Mouse (Mus musculus) liver (tissue): ENCODE data around the gene Gm38431.

ENCODE experiments used
- DNase-seq: peaks from one replicate; pipeline ENCODE4 v3.0.0-alpha.2; 2020; ENCODE audit warnings: mixed read lengths

Gene Gm38431

DNA sequence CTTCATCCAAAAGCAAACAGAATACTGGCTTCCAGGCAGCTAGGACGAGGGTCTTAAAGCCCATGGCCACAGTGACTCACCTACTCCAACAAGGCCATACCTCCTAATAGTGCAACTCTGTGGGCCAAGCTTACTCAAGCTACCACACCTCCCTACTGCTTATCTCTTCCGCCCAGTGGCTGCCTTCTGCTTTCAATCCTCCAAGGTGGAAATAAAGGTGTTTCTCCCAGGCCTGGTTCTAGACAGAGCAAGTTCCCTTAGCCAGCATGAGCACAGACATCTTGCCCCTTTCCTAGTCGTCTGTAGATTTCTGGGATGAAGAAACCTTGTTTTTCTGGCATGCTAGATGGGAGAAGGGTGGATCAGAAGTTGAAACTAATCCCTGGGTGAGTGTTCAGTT, 52.0 kb downstream of the Gm38431 start:
- DNase-seq: peak; percentile 51

DNA sequence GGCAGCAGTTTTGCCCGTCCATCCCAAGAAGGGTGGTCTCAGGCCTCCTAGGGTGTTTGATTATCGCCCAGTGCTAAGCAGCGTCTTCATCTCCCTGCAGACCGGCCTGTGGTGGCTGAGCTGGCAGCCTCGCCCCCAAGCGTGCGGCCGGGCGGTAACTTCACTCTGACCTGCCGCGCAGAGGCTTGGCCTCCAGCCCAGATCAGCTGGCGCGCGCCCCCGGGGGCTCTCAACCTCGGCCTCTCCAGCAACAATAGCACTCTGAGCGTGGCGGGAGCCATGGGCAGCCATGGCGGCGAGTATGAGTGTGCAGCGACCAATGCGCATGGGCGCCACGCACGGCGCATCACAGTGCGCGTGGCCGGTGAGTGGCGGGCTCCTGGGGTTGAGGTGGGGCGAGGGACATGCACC, 54.3 kb downstream of the Gm38431 start:
- no peak for DNase-seq

DNA sequence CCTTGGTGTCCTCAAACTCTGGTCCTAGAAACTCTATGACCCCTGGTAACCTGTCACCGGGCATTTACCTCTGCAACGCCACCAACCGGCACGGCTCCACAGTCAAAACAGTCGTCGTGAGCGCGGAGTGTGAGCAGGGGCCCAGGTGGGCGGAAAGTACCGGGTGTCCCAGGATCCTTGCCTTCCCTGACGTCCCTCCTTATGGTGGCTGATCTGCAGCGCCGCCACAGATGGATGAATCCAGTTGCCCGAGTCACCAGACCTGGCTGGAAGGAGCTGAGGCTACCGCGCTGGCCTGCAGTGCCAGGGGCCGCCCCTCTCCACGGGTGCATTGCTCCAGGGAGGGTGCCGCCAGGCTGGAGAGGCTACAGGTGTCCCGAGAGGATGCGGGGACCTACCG, 55.1 kb downstream of the Gm38431 start:
- DNase-seq: no peak

DNA sequence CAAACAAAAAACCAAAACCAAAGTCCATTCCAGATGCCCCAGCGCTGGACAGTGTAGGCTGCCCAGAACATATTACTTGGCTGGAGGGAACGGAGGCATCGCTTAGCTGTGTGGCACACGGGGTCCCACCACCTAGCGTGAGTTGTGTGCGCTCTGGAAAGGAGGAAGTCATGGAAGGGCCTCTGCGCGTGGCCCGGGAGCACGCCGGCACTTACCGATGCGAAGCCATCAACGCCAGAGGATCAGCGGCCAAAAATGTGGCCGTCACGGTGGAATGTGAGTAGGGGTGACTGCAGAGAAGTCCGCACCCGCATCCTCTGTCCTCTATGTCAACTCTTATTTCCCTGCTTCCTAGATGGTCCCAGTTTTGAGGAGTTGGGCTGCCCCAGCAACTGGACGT, 55.6 kb downstream of the Gm38431 start:
- DNase-seq: no peak

DNA sequence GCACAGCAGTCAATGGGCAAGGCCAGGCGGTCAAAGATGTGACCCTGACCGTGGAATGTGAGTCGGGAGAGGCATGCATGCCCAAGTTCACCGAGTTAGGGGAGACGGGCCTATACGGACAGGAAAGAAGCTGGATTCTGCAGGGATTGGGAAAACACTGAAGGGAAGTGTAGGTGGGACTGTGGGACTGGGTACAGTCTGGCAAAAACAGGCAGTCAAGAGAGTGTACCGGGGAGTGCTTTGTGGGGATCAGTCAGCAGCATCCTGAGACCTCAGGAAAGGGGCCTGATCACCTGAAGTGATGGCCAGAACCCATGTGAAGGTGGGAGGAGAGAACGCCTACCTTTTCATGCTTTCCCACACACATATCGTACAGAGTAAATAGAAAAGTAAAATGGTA, 56.2 kb downstream of the Gm38431 start:
- no peak for DNase-seq

DNA sequence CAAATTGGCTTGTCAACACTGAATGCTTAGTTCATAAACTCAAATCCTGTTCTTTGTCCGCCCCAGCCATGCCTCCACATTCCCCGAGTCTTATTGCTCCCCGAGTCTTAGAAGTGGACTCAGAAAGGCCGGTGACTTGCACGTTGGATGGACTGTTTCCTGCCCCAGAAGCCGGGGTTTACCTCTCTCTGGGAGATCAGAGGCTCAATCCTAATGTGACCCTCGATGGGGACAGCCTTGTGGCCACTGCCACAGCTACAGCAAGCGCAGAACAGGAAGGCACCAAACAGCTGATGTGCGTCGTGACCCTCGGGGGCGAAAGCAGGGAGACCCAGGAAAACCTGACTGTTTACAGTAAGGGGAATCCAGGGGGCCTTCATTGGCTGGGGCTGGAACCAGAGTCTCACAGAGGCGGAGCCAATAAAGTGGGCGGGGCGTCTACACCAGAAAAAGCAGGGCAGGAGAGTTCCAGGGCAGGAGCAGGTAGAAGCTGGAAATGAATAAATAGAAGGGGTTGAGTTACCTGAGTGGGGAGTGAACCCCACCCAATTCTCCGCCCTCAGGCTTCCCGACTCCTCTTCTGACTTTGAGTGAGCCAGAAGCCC, 57.2 kb downstream of the Gm38431 start:
- peak; percentile 62 for DNase-seq

DNA sequence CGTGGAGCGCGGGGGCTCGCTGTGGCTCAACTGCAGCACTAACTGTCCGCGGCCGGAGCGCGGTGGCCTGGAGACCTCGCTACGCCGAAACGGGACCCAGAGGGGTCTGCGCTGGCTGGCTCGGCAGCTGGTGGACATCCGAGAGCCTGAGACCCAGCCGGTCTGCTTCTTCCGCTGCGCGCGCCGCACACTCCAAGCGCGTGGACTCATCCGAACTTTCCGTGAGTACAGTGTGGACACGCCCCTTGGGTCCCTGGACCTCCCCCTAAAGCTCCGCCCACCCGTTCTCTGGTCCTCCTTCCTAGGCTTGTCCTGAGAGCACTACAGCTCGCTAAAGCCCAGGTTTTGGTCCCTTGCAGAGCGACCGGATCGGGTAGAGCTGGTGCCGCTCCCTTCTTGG, 58.7 kb downstream of the Gm38431 start:
- DNase-seq: peak; percentile 94

DNA sequence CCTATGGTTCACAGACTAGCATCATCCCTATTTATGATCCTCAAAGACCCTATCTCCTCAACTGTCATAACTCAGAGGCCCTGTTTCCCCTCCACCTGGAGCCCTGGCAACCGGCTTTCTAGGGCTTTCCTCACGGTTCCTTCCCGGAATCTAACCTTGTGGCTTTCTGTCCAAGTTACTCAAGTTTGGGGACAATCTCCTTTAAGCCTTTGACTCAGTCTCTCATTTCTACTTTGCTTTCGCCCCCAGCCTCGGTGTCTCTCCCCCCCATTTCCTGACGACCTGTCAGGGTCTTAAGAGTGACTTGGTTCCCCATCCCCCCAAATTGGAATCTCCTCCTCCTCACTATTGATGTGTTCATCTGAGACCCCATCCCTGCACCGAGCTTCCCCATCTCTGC, 59.3 kb downstream of the Gm38431 start:
- no peak for DNase-seq

DNA sequence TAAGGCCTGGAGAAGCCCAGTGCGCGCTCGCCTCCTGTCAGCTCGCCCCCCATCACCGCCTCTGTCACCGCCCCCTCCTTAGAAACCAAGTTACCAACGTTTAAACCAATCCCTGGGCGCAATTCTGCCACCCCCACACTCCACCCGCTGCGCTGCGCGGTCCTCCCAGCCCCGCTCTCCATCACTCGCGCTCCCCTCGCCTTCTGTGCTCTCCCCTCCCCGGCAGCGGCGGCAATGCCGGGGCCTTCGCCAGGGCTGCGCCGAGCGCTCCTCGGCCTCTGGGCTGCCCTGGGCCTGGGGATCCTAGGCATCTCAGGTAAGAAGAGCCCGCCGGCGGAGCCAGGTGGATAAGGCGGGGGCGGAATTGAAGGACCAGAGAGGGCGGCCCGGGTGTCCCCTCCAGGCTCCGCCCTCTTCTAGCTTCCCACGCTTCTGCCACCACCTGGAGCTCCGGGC, 59.9 kb downstream of the Gm38431 start, which contains the start of gene Icam5:
Icam5 (plus strand) TSS at position 178 of the 456 bp plus-strand sequence.
- peak; percentile 65 for DNase-seq

DNA sequence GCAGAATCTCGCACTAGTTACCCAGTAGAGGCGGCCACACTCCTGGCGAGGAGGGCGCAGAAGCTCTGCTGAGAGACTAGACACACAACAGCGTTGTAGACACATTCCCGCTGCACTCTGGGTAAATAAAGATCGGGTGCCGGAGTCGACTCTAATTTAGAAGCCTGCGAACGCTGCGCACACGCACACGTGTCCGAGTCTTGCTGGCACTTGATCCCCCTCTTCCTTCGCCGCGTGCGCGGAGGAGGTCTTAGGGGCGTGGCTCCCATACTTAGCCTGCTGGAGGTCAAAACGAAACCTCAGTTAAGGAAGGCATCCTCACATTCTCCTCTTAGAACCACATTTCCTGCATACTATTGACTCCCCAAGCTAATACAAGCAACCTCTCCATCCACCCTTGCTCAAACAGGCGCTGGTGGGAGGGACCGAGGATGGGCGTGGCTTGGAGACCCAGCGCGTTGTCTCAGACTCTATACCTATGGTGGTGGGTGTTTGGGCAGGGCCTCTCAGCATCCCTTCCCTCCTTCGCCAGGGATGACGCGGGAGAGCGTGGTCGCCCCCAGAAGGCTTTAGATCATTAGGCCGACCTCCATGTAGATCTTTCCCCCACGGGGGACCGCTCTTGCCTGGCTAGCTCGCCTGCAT, 60.4 kb downstream of the Gm38431 start:
- peak; percentile 75 for DNase-seq

DNA sequence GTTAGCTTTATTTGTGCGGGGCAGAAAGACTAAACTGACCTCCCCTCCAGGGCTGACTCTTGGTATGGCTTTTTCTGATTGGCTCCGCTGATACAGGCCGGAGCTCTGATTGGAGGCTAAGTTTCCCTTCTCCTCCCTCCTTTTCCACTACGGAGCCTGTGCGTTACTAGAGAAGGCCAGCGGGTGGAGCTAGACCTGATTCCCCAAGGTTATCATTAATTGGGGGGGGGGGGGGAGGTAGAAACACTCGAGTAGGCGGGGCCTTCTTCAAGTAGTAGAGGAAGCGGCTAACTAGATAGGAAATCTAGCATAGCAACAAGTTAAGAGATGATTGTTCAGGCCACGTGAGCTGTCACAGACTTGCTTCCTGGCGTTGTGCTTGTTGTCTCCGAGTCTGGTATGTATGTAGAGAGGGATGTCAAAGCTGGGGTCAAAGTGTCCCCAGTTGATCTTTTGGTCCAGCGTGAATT, 61.0 kb downstream of the Gm38431 start:
- peak; percentile 94 for DNase-seq

DNA sequence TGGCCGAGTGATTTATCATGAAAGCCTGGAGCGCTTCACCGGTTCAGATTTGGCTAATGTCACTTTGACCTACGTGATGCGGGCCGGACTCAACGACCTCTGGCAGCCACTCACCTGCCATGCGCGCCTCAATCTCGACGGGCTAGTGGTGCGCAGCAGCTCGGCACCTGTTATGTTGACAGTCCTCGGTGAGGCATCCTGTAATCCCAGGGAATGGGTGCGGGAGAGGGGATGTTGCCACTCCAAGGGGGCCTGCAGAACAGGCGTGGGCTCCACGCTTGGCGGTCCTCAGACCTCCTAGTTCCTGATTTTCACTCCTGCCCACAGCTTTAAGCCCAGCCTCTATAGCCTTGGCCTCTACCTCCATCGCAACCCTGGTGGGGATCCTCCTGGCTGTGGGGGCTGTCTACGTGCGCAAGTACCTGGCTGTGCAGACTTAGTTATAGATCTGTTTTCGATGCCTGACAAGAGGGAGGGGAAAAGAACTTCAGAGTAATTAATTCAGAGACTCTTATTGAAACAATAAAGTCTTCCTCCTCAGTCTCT, 61.7 kb downstream of the Gm38431 start:
- DNase-seq: peak; percentile 61

DNA sequence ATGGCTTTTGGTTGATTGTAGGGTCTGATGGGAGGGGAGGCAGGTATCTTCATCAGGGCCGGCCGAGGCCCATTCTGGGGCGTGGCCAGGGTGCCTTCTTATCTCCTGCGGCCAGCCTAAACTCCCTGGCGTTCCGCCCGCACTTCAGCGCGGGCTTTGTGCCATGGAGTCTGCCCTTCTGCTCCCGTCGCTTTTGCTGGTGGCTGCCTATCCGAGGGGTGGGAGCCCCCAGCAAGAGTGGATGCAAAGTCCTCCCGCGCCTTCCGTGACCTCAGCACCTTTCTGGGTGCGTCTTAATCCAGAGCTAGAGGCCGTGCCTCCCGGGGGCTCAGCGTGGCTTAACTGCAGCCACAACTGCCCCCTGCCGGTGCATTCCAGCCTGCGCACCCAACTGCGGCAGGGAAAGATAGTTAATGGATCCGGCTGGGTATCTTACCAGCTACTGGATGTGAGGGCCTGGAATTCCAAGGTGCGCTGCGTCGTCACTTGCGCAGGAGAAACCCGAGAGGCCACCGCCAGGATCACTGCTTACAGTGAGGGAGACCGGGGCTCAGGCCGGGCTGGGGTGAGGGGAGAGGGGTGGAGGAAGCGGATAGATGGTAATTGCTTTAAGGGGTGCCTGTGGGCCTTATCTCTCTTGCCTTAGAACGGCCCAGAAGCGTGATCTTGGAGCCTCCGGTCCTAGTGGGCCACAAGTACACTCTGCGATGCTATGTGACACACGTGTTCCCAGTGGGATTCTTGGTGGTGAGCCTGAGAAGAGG, 62.3 kb downstream of the Gm38431 start, which contains the start of gene Icam4:
Icam4 (plus strand) TSS at position 83 of the 764 bp plus-strand sequence.
- peak; percentile 95 for DNase-seq

DNA sequence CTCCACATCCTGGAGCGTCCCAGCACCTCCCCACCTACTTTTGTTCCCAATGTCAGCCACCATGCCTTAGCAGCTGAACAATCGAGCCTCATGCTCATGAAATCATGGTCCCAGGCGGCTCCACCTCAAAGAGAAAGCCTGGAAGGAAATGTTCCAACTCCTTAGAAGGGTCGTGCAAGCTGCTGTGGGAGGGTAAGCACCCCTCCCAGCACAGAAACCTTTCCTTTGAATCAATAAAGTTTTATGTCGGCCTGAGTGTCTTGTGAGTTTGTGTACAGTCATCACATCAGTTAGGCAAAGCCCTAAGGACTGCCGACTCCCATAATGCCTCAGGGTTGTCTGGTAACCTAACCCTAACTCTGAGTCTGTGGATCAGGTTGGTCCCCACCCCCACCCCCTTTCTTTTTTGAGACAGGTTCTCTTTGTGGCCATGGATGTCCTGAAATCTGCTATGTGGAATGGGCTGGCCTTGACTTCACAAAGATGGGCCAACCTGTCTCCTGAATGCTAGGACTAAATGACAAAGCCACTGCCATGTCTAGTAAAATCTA, 63.2 kb downstream of the Gm38431 start:
- no peak for DNase-seq

DNA sequence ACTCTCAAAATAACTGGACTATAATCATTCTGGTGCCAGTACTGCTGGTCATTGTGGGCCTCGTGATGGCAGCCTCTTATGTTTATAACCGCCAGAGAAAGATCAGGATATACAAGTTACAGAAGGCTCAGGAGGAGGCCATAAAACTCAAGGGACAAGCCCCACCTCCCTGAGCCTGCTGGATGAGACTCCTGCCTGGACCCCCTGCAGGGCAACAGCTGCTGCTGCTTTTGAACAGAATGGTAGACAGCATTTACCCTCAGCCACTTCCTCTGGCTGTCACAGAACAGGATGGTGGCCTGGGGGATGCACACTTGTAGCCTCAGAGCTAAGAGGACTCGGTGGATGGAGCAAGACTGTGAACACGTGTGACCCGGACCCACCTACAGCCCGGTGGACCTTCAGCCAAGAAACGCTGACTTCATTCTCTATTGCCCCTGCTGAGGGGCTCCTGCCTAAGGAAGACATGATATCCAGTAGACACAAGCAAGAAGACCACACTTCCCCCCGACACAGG, 64.0 kb downstream of the Gm38431 start:
- no peak for DNase-seq

DNA sequence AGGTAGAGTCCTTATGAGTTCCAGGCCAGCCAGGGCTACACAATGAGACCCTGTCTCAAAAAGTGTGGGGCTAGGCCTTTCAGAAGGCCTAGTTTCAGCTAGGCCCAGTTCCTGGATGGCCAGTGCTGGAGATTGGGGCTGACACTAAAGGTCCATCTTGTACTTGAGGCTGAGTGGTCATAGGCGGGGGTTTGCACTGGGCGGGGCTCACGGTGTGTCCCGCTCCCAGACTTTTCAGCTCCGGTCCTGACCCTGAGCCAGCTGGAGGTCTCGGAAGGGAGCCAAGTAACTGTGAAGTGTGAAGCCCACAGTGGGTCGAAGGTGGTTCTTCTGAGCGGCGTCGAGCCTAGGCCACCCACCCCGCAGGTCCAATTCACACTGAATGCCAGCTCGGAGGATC, 64.9 kb downstream of the Gm38431 start:
- DNase-seq: no peak

DNA sequence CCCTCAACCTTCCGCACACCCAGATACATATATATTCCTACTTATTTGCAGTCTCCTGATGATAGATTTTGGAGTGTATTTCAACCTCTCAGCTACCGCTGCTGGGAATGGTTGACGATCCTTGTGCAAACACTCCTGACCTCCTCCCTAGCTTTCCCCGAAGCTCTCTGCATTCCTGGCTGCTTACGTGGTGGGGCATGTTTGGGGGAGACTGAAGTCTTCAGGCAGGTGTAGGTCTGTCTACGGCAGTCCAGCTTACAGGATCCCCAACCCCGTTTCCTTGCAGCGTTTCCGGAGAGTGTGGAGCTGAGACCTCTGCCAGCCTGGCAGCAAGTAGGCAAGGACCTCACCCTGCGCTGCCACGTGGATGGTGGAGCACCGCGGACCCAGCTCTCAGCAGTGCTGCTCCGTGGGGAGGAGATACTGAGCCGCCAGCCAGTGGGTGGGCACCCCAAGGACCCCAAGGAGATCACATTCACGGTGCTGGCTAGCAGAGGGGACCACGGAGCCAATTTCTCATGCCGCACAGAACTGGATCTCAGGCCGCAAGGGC, 66.5 kb downstream of the Gm38431 start:
- no peak for DNase-seq

DNA sequence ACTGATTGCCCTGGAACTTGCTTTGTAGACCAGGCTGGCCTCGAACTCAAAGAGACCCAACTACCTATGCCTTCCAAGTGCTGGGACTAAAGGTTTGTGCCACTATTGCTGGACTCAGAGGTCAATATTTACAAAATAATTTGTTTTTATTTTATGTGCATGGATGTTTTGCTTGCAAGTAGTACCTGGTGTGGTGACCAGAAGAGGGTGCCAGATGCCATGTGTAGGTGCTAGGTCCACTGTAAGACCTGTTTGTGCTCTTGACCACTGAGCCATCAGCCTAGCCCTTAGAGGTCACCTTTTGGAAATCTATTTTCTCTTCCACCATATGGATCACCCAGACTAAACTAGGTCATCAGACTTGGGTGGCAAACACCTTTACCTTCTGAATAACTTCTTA, 69.1 kb downstream of the Gm38431 start:
- DNase-seq: no peak

DNA sequence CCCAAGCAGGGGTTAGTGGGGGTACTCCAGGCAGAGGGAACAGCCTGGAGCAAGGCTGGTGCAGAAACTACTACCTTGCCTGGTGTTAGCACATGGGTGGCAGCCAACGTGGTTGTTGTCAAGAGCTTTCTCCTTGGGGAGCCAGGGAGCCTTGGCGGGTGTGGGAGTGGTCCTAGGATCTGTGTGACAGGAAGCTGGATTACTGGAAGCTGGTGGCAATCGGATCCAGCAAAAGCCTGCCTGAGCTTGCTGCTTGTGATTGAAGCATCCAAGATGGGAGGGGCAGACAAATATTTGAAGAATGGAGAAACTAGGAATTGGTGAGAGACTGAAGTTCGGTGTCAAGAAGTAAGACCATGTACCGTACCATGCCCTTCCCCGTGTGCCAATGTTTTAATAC, 69.5 kb downstream of the Gm38431 start:
- no peak for DNase-seq

DNA sequence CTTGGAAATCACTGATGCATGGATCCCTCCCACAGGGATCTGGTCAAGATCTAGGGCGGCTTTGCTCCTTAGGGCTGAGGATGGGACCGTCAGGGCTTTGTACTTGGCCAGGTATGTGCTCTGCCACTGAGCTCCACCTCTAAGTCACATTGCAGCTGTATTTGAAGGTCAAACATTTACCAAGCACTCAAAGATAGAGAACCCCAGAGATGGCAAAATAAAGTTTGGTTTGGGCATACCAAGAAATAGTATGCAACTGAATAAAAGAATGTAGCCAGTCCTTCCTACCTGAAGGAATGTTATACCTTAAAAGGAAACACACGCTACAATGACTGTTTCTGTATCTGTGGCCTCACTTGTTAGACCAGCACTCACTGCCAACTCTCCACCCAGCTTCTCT, 70.4 kb downstream of the Gm38431 start:
- no peak for DNase-seq

DNA sequence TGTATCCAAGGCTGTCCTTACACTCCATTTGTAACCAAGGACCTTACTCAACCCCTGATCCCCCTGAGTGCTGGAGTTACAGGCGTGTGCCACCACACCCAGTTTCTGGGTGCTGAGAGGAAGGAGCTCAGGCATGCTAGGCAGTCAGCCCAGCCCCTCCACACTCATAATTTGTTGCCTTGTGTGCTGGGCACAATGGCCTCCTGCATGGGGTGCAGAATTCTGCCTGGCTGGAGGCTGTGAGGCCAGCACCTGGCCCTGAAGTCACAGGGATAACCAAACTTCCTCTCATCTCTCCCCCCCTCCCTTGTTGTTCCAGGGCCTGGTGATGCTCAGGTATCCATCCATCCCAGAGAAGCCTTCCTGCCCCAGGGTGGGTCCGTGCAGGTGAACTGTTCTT, 73.2 kb downstream of the Gm38431 start:
- no peak for DNase-seq
